Mouse (Mus musculus) liver, postnatal 0 days (tissue): ENCODE data around the gene Dpyd. TPM values are rescaled to one million over a fixed set of nuclear protein-coding genes. Genes with fewer than 3 reads are reported as not detected.

Experiments
- ATAC-seq: fragments of 200-750 bp; cut with Nextera tagmentation; 2 replicates; pipeline ENCODE4 v1.8.0; 2017; ENCODE audit warnings: mild to moderate bottlenecking, moderate library complexity
- DNase-seq: peaks from one replicate; pipeline ENCODE4 v3.0.0-alpha.2; 2016
- H3K27ac ChIP-seq: fragments of 300-500 bp; sonication (generic); 2 replicates; pipeline ENCODE4 v1.5.1; 2014; ENCODE audit warnings: antibody characterized with exemption, moderate library complexity, mild to moderate bottlenecking, low read depth
- H3K27me3 ChIP-seq: fragments of 300-500 bp; sonication (generic); 2 replicates; pipeline ENCODE4 v1.6.1; 2014; ENCODE audit warnings: low read length, control low read depth, mixed read lengths; ENCODE audit not compliant: insufficient read depth
- H3K36me3 ChIP-seq: fragments of 300-500 bp; sonication (generic); replicated peaks from 2 replicates; pipeline ENCODE4 v1.6.1; 2014; ENCODE audit warnings: mild to moderate bottlenecking, control low read depth, low read length, moderate library complexity, mixed read lengths; ENCODE audit not compliant: insufficient read depth
- H3K4me1 ChIP-seq: fragments of 300-500 bp; sonication (generic); 2 replicates; pipeline ENCODE4 v1.6.1; 2014; ENCODE audit warnings: antibody characterized with exemption, mild to moderate bottlenecking, control low read depth; ENCODE audit not compliant: insufficient read depth
- H3K4me2 ChIP-seq: fragments of 300-500 bp; sonication (generic); 2 replicates; pipeline ENCODE4 v1.6.1; 2014; ENCODE audit warnings: low read depth, mild to moderate bottlenecking, low read length, moderate library complexity, mixed read lengths
- H3K4me3 ChIP-seq: fragments of 300-500 bp; sonication (generic); 2 replicates; pipeline ENCODE4 v1.5.1; 2014; ENCODE audit warnings: low read depth, low read length
- H3K9ac ChIP-seq: fragments of 300-500 bp; sonication (generic); replicated peaks from 2 replicates; pipeline ENCODE4 v1.6.1; 2014; ENCODE audit warnings: mild to moderate bottlenecking, moderate library complexity
- H3K9me3 ChIP-seq: fragments of 300-500 bp; sonication (generic); 2 replicates; pipeline ENCODE4 v1.6.1; 2016; ENCODE audit warnings: mild to moderate bottlenecking, control low read depth, low read length, mixed read lengths
- CTCF ChIP-seq: sonication (generic); IDR thresholded peaks from 2 replicates; pipeline ENCODE4 v1.5.1; 2016; ENCODE audit warnings: antibody characterized with exemption, low read depth
- EP300 ChIP-seq: IDR thresholded peaks from 2 replicates; pipeline ENCODE4 v1.6.1; 2016; ENCODE audit warnings: antibody characterized with exemption, low read depth, mild to moderate bottlenecking
- WGBS: fragments of 180-500 bp; shearing (Covaris S2); extraction: QIAGEN DNeasy Blood & Tissue Kit; methylation state at CpG from one replicate; pipeline ENCODE4 v1.1.7; 2014; ENCODE audit not compliant: insufficient replicate concordance; 5-methylcytosine and 5-hydroxymethylcytosine counted together
- polyA plus RNA-seq: library from polyadenylated mRNA; unstranded; fragments of >200 nt; fragmentation: Nextera tagmentation; extraction: Ambion mirVana; gene quantifications from 2 replicates; pipeline ENCODE4 v1.2.1, GENCODE M21; 2015

The Dpyd gene
- polyA plus RNA-seq, 1 experiment from 2014 or later: 38.5 TPM

- H3K36me3 ChIP-seq: no peaks in the 10 kb centered on the region
- H3K9ac ChIP-seq: no peak overlapping the region
- DNase-seq (no peak), ATAC-seq (no peak)
- H3K4me1 ChIP-seq: no peaks in the 10 kb centered on the region
- no peak overlapping the region for H3K4me3 ChIP-seq
- no peak overlapping the region for H3K27ac ChIP-seq
- H3K27me3 ChIP-seq: no peaks in the 10 kb centered on the region
- WGBS: 46% methylated on average over 7 of the region's 7 CpGs
- H3K4me2 ChIP-seq: no peak overlapping the region
- no peaks in the 10 kb centered on the region for H3K9me3 ChIP-seq
- TF ChIP-seq EP300: no peak
- TF ChIP-seq CTCF: no peak
These were observed 771.7 kb downstream of the Dpyd start for GRCm38 (mm10) chr3:119333335-119334305.

- WGBS: 66% methylated on average over 13 of the region's 13 CpGs
- Histone ChIP-seq H3K4me3 (no peak overlapping the region), H3K27me3 (no peaks in the 10 kb centered on the region), H3K9me3 (no peaks in the 10 kb centered on the region), H3K4me2 (no peak overlapping the region), H3K27ac (no peak overlapping the region), H3K36me3 (no peaks in the 10 kb centered on the region), H3K4me1 (no peaks in the 10 kb centered on the region), H3K9ac (no peak overlapping the region)
- ATAC-seq: no peak
- TF ChIP-seq EP300 (no peak), CTCF (no peak)
- no peak for DNase-seq
These were observed 799.8 kb downstream of the Dpyd start for GRCm38 (mm10) chr3:119361555-119362385.

GRCm38 (mm10) chr3:119362392-119362791 lies 800.5 kb downstream of the Dpyd start:
- no peak overlapping the region for H3K27ac ChIP-seq
- TF ChIP-seq EP300 (no peak), CTCF (no peak)
- H3K9me3 ChIP-seq: no peaks in the 10 kb centered on the region
- H3K4me3 ChIP-seq: no peak overlapping the region
- H3K36me3 ChIP-seq: no peaks in the 10 kb centered on the region
- H3K9ac ChIP-seq: no peak overlapping the region
- 78% methylated on average over 3 of the region's 3 CpGs for WGBS
- H3K4me2 ChIP-seq: no peak overlapping the region
- DNase-seq: no peak
- no peaks in the 10 kb centered on the region for H3K27me3 ChIP-seq
- no peak for ATAC-seq
- no peaks in the 10 kb centered on the region for H3K4me1 ChIP-seq

GRCm38 (mm10) chr3:119368931-119369330 lies 807.0 kb downstream of the Dpyd start:
- no peak overlapping the region for H3K9ac ChIP-seq
- H3K4me3 ChIP-seq: no peak overlapping the region

GRCm38 (mm10) chr3:119381119-119381518 lies 819.2 kb downstream of the Dpyd start:
- no peak overlapping the region for H3K27ac ChIP-seq
- no peak overlapping the region for H3K4me3 ChIP-seq
- no peak overlapping the region for H3K4me2 ChIP-seq
- no peak for TF ChIP-seq CTCF
- no peaks in the 10 kb centered on the region for H3K27me3 ChIP-seq
- DNase-seq (no peak), ATAC-seq (no peak)
- H3K9ac ChIP-seq: no peak overlapping the region
- H3K9me3 ChIP-seq: no peaks in the 10 kb centered on the region
- H3K36me3 ChIP-seq: no peaks in the 10 kb centered on the region
- 43% methylated on average over 1 of the region's 1 CpGs for WGBS
- H3K4me1 ChIP-seq: no peaks in the 10 kb centered on the region

More at GRCm38 (mm10) chr3:119368931-119369330, 807.0 kb downstream of the Dpyd start:
- TF ChIP-seq CTCF (no peak), EP300 (no peak)
- Histone ChIP-seq H3K27me3 (no peaks in the 10 kb centered on the region), H3K9me3 (no peaks in the 10 kb centered on the region), H3K4me1 (no peaks in the 10 kb centered on the region), H3K36me3 (no peaks in the 10 kb centered on the region), H3K27ac (no peak overlapping the region), H3K4me2 (no peak overlapping the region)
- 41% methylated on average over 2 of the region's 2 CpGs for WGBS
- no peak for DNase-seq
- ATAC-seq: no peak

- ATAC-seq (no peak), DNase-seq (no peak)
- Histone ChIP-seq H3K27ac (no peak overlapping the region), H3K36me3 (no peaks in the 10 kb centered on the region), H3K4me2 (no peak overlapping the region), H3K9ac (no peak overlapping the region), H3K4me3 (no peak overlapping the region), H3K27me3 (no peaks in the 10 kb centered on the region), H3K9me3 (no peaks in the 10 kb centered on the region), H3K4me1 (no peaks in the 10 kb centered on the region)
- WGBS: 79% methylated on average over 1 of the region's 1 CpGs
- TF ChIP-seq EP300 (no peak), CTCF (no peak)
These were observed 820.5 kb downstream of the Dpyd start for GRCm38 (mm10) chr3:119382395-119382794.
